Mouse (Mus musculus) right cerebral cortex, adult 2 months (tissue): Measurements from ENCODE around the gene Izumo2.

Source experiments
- DNase-seq, 2 experiments: peaks; one replicate each; pipeline ENCODE4 v3.0.0; 2021 to 2022; ENCODE audit warnings: low spot score in 2 of 2

Gene Izumo2

GRCm38 (mm10) chr7:44760366-44760765 lies 51.8 kb downstream of the Izumo2 start:
- DNase-seq, result no peak

GRCm38 (mm10) chr7:44768129-44768528 lies 59.6 kb downstream of the Izumo2 start:
- DNase-seq, result no peak
